Mouse (Mus musculus): ENCODE results near the gene B430305J03Rik.

- TF ChIP-seq CTCF (IDR thresholded peaks at IDR 0.05; ENCODE audit: low read depth): no peak
- TF ChIP-seq EP300 (IDR thresholded peaks at IDR 0.05; ENCODE audit: low read depth): no peak
These were observed 17.6 kb downstream of the B430305J03Rik start for GRCm38 (mm10) chr3:61348036-61348614.
